In the genomic region with DNA sequence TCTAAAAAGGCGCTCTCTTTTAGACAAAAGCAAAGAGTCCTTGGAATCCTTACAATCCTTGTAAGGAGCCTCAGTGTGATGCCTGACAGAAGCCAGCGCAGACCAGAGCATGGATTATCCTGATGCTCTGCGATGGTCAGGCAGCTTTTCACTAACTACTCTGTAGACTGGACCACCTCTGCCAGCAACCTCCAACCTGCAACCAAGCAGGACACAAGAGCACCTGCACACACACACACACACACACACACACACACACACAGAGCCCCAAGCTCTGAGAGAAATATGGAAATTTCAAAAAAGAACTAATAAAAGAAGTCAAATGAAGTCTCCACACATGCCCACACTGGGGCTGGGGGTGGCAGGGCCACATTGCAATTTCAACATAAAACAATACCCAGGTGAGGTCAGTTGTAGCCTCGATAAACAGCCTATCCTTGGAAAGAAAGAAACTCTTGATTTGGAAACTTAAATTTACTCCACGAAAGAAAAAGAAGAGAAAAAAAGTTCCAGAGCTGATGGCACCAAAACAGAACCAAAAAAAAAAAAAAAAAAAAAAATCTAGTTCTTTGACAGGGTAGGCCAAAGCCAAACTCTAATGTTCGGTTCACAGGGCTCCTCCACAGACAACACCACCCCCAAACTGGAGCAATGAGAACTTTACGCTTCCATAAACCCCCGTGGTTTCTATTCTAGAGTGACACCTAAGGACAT, we compare ENCODE assay signal across 8 mouse cellular contexts. TPM values are rescaled to one million over a fixed set of nuclear protein-coding genes. Genes with fewer than 3 reads are reported as not detected.
DNase-seq lines count a peak whose midpoint lies in the region; ATAC-seq and TF ChIP-seq lines count a peak whose summit lies in the region.

No protein-coding gene starts in this region.

- H3K27ac ChIP-seq in heart, postnatal 0 days (ENCODE audit: low read depth): peak overlapping the region; percentile 99
- no peak overlapping the region; the same call in 1 of the 2 replicates for H3K27ac ChIP-seq in forebrain, embryonic 16.5 days (ENCODE audit: low read length)
- peak overlapping the region; percentile 100 for H3K27ac ChIP-seq in midbrain, embryonic 10.5 days (replicated peaks)

- DNase-seq in heart, postnatal 0 days (ENCODE audit: low spot score): no peak
- no peak for DNase-seq in heart, postnatal 4 days
- DNase-seq in G1E (ENCODE audit: low spot score): no peak
- no peak for DNase-seq in midbrain, embryonic 10.5 days (ENCODE audit: low spot score)
- DNase-seq in adrenal gland, adult 2 months: no peak
- DNase-seq in left cerebral cortex, adult 18-20 months (ENCODE audit: low spot score in 2 of 2): no peak
- DNase-seq in left cerebral cortex, postnatal 10 days (ENCODE audit: extremely low spot score in 1 of 2, low spot score in 2 of 2): no peak

- peak overlapping the region; percentile 85 for H3K4me3 ChIP-seq in heart, postnatal 0 days (ENCODE audit: low read depth, low read length)
- H3K4me3 ChIP-seq in G1E (ENCODE audit: low read depth, low read length): peak overlapping the region; percentile 78
- peak overlapping the region; percentile 90 for H3K4me3 ChIP-seq in forebrain, embryonic 16.5 days (replicated peaks; ENCODE audit: low read length)
- peak overlapping the region; percentile 94 for H3K4me3 ChIP-seq in midbrain, embryonic 10.5 days

- peaks cover 20% of the 10 kb centered on the region for H3K4me1 ChIP-seq in heart, postnatal 0 days (ENCODE audit: control insufficient read depth, insufficient read depth)
- H3K4me1 ChIP-seq in G1E (ENCODE audit: insufficient read depth, low read depth, low read length): peaks cover 44% of the 10 kb centered on the region
- H3K4me1 ChIP-seq in forebrain, embryonic 16.5 days (replicated peaks; ENCODE audit: control insufficient read depth, insufficient read depth, low read length): peaks cover 27% of the 10 kb centered on the region
- peaks cover 47% of the 10 kb centered on the region for H3K4me1 ChIP-seq in midbrain, embryonic 10.5 days

- peak overlapping the region; percentile 74 for H3K4me2 ChIP-seq in heart, postnatal 0 days (ENCODE audit: low read depth, low read length)
- H3K4me2 ChIP-seq in forebrain, embryonic 16.5 days (ENCODE audit: low read length): peak overlapping the region; percentile 94

- TF ChIP-seq EP300 in heart, postnatal 0 days (IDR thresholded peaks at IDR 0.05; ENCODE audit: low read depth): no peak

- no peaks in the 10 kb centered on the region for H3K27me3 ChIP-seq in heart, postnatal 0 days (ENCODE audit: control insufficient read depth, insufficient read depth, low read length)
- no peaks in the 10 kb centered on the region for H3K27me3 ChIP-seq in G1E (ENCODE audit: insufficient read depth, low read length)
- H3K27me3 ChIP-seq in forebrain, embryonic 16.5 days (replicated peaks; ENCODE audit: control insufficient read depth, insufficient read depth, low read length): no peaks in the 10 kb centered on the region
- H3K27me3 ChIP-seq in midbrain, embryonic 10.5 days (ENCODE audit: low read depth, poor library complexity, severe bottlenecking): no peaks in the 10 kb centered on the region

- no peaks in the 10 kb centered on the region for H3K9me3 ChIP-seq in heart, postnatal 0 days (replicated peaks; ENCODE audit: control insufficient read depth, low read length)
- H3K9me3 ChIP-seq in G1E (replicated peaks): no peaks in the 10 kb centered on the region
- no peaks in the 10 kb centered on the region for H3K9me3 ChIP-seq in forebrain, embryonic 16.5 days (ENCODE audit: control insufficient read depth, low read length)
- H3K9me3 ChIP-seq in midbrain, embryonic 10.5 days (replicated peaks): no peaks in the 10 kb centered on the region

- WGBS in heart, postnatal 0 days: 42% methylated on average over 8 of the region's 8 CpGs
- 35% methylated on average over 8 of the region's 8 CpGs for WGBS in forebrain, embryonic 16.5 days
- WGBS in midbrain, embryonic 10.5 days: 43% methylated on average over 8 of the region's 8 CpGs

- H3K36me3 ChIP-seq in heart, postnatal 0 days (replicated peaks; ENCODE audit: control insufficient read depth, insufficient read depth, low read length): no peaks in the 10 kb centered on the region
- H3K36me3 ChIP-seq in G1E (replicated peaks): peaks cover 41% of the 10 kb centered on the region
- no peaks in the 10 kb centered on the region for H3K36me3 ChIP-seq in forebrain, embryonic 16.5 days (ENCODE audit: control insufficient read depth, insufficient read depth)
- peaks cover 17% of the 10 kb centered on the region for H3K36me3 ChIP-seq in midbrain, embryonic 10.5 days

- no peak for ATAC-seq in heart, postnatal 0 days (ENCODE audit: insufficient read depth, low read depth)
- ATAC-seq in G1E (ENCODE audit: extremely low read depth, insufficient number of reproducible peaks, low FRiP score, poor library complexity, severe bottlenecking): no peak
- no peak for ATAC-seq in forebrain, embryonic 16.5 days

- intact Hi-C loops in left cerebral cortex, postnatal 10 days (cut with DNase I): no loop called here

- TF ChIP-seq CTCF in heart, postnatal 0 days (IDR thresholded peaks at IDR 0.05; ENCODE audit: low read depth): no peak
- TF ChIP-seq CTCF in G1E (IDR thresholded peaks at IDR 0.05; ENCODE audit: low read depth, low read length): no peak

- peak overlapping the region; percentile 100 for H3K9ac ChIP-seq in heart, postnatal 0 days (replicated peaks; ENCODE audit: low read depth, low read length)
- H3K9ac ChIP-seq in forebrain, embryonic 16.5 days (replicated peaks; ENCODE audit: low read depth, low read length): peak overlapping the region; percentile 100

RNA-seq across cellular contexts. Expression of gene Ino80d, which starts 2.2 kb away (rescaled TPM):
- 7.3 and 8.3 TPM in 2 replicates for total RNA-seq in heart, postnatal 0 days (2014; rRNA removed; ENCODE audit: low replicate concordance)
- 5.8 TPM in 2 replicates for polyA plus RNA-seq in heart, postnatal 0 days (2015; fragmentation: Nextera tagmentation; extraction: Ambion mirVana)
- 10 to 100 TPM; 26.0 to 27.3 TPM for total RNA-seq in heart, postnatal 4 days (2021)
- total RNA-seq in G1E (2014; fragmentation: Nextera tagmentation) (86.8 and 92.7 TPM in 2 replicates), G1E (2017) (20.9 and 24.5 TPM in 2 replicates)
- polyA plus RNA-seq in G1E (2012): 3.6 and 4.6 TPM in 2 replicates
- 9.0 and 10.5 TPM in 2 replicates for polyA plus RNA-seq in forebrain, embryonic 16.5 days (2015; fragmentation: Nextera tagmentation; extraction: Ambion mirVana)
- 9.8 and 10.9 TPM in 2 replicates for polyA plus RNA-seq in midbrain, embryonic 10.5 days (2016; fragmentation: Nextera tagmentation; extraction: Ambion mirVana)
- total RNA-seq in adrenal gland, adult 2 months (2021): 10 to 100 TPM; 20.4 to 32.6 TPM
- 10.6 and 10.7 TPM in 2 replicates for polyA plus RNA-seq in adrenal gland, adult 2 months (2012; rRNA removed)
- 10 to 100 TPM; 28.6 to 28.7 TPM for total RNA-seq in left cerebral cortex, adult 18-20 months (2021)
- total RNA-seq in left cerebral cortex, postnatal 10 days (2021): 10 to 100 TPM; 27.1 to 31.2 TPM
